Mouse (Mus musculus) embryonic facial prominence, embryonic 14.5 days (tissue): ENCODE results near the gene Suco. TPM values are rescaled to one million over a fixed set of nuclear protein-coding genes. Genes with fewer than 3 reads are reported as not detected.

Source experiments
- ATAC-seq: fragments of 200-750 bp; cut with Nextera tagmentation; 2 replicates; pipeline ENCODE4 v1.8.0; 2017; ENCODE audit warnings: low read depth, moderate number of reproducible peaks, moderate TSS enrichment
- DNase-seq: peaks from one replicate; pipeline ENCODE4 v3.0.0-alpha.2; 2015; ENCODE audit warnings: low spot score
- H3K27ac ChIP-seq: fragments of 300-500 bp; sonication (generic); replicated peaks from 2 replicates; pipeline ENCODE4 v1.5.1; 2014; ENCODE audit warnings: low read depth, mild to moderate bottlenecking, low read length, moderate library complexity
- H3K27me3 ChIP-seq: fragments of 300-500 bp; sonication (generic); replicated peaks from 2 replicates; pipeline ENCODE4 v1.6.1; 2014; ENCODE audit warnings: low read length; ENCODE audit not compliant: control insufficient read depth, insufficient read depth
- H3K36me3 ChIP-seq: fragments of 300-500 bp; sonication (generic); 2 replicates; pipeline ENCODE4 v1.6.1; 2014; ENCODE audit warnings: low read length, mixed read lengths; ENCODE audit not compliant: control insufficient read depth, insufficient read depth
- H3K4me1 ChIP-seq: fragments of 300-500 bp; sonication (generic); 2 replicates; pipeline ENCODE4 v1.6.1; 2014; ENCODE audit warnings: antibody characterized with exemption, low read length; ENCODE audit not compliant: control insufficient read depth, insufficient read depth
- H3K4me2 ChIP-seq: fragments of 300-500 bp; sonication (generic); 2 replicates; pipeline ENCODE4 v1.6.1; 2014; ENCODE audit warnings: low read depth, mild to moderate bottlenecking, low read length, moderate library complexity, mixed read lengths
- H3K4me3 ChIP-seq: fragments of 300-500 bp; sonication (generic); 2 replicates; pipeline ENCODE4 v1.5.1; 2014; ENCODE audit warnings: low read depth, mild to moderate bottlenecking, low read length
- H3K9ac ChIP-seq: fragments of 300-500 bp; sonication (generic); 2 replicates; pipeline ENCODE4 v1.6.1; 2014; ENCODE audit warnings: low read depth, mild to moderate bottlenecking, low read length, moderate library complexity, mixed read lengths
- H3K9me3 ChIP-seq: fragments of 300-500 bp; sonication (generic); 2 replicates; pipeline ENCODE4 v1.6.1; 2016; ENCODE audit warnings: low read length; ENCODE audit not compliant: control insufficient read depth
- WGBS: fragments of 180-500 bp; shearing (Covaris S2); extraction: QIAGEN DNeasy Blood & Tissue Kit; methylation state at CpG from one replicate; pipeline ENCODE4 v1.1.7; 2014; 5-methylcytosine and 5-hydroxymethylcytosine counted together
- polyA plus RNA-seq: library from polyadenylated mRNA; unstranded; fragments of >200 nt; fragmentation: Nextera tagmentation; extraction: Ambion mirVana; gene quantifications from 2 replicates; pipeline ENCODE4 v1.2.1, GENCODE M21; 2014

Suco gene
- 27.6 and 28.7 TPM in 2 replicates for polyA plus RNA-seq

DNA sequence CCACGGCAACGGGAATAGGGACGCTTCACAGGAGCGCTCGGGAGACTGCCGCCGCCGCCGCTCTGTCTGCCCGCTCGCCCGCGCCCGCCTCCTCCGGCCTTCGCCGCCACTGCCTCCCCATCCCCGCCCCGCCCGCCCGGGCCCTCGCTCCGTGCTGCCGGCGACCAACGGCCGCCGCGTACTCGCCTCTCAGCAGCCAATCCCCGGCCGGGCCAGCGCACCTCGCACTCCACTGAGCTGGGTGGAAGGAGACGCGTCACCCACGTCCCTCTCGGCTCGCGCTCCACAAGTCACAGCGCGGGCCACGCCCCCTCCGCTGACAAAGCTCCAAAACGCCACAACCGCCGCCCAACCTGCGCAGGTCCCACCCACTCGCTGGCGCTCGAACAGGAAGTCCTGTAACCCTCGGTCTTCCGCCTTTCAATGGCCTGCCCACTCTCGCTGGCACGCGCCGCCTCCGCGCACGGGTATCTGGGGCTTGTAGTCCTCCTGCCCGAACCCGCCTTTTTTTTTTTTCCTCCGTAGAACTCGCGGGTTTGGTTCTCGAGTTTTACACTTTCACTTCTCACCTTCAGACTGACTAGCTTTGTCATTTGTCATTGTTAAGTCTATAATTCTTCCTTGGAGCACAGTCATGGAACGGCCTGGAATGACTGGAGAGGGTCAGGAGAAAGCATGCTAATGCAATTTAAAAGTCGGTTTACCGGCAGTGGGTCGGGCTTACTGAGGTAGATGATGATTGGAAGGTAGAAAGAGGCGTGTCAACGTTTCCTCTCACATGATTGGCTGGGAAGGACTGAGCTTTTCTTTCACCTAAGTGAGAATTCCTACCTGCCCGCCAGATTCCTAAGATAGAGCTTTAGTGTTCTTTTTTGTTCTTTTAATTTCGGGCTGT is at the start of gene Suco:
Gene Suco (minus strand): TSS at position 130 of the 895 bp plus-strand sequence.
- H3K9ac ChIP-seq: peak within 1 kb of the TSS; percentile 92
- H3K27ac ChIP-seq: peak within 1 kb of the TSS; percentile 98
- peak; percentile 99 for ATAC-seq
- peak; percentile 100 for DNase-seq
- H3K36me3 ChIP-seq: no peaks in the 10 kb centered on the region
- peak within 1 kb of the TSS; percentile 87 for H3K4me3 ChIP-seq
- H3K4me2 ChIP-seq: peak within 1 kb of the TSS; percentile 87
- no peaks in the 10 kb centered on the region for H3K9me3 ChIP-seq
- 0% methylated on average over 24 of the region's 74 CpGs for WGBS
- no peaks in the 10 kb centered on the region for H3K27me3 ChIP-seq
- peaks cover 20% of the 10 kb centered on the region for H3K4me1 ChIP-seq

GRCm38 (mm10) chr1:161925281-161925805 is 48.9 kb upstream of the Suco start:
- H3K36me3 ChIP-seq: no peaks in the 10 kb centered on the region
- no peak overlapping the region for H3K27ac ChIP-seq
- no peak overlapping the region for H3K4me2 ChIP-seq
- no peak overlapping the region for H3K9ac ChIP-seq
- DNase-seq (peak; percentile 23), ATAC-seq (no peak)
- no peaks in the 10 kb centered on the region for H3K9me3 ChIP-seq
- 82% methylated on average over 13 of the region's 13 CpGs for WGBS
- no peak overlapping the region for H3K4me3 ChIP-seq
- H3K27me3 ChIP-seq: no peaks in the 10 kb centered on the region
- no peaks in the 10 kb centered on the region for H3K4me1 ChIP-seq

- H3K4me1 ChIP-seq: no peaks in the 10 kb centered on the region
- no peak overlapping the region for H3K27ac ChIP-seq
- ATAC-seq (no peak), DNase-seq (no peak)
- WGBS: 68% methylated on average over 3 of the region's 3 CpGs
- no peak overlapping the region for H3K9ac ChIP-seq
- no peaks in the 10 kb centered on the region for H3K9me3 ChIP-seq
- no peaks in the 10 kb centered on the region for H3K36me3 ChIP-seq
- no peak overlapping the region for H3K4me2 ChIP-seq
- no peak overlapping the region for H3K4me3 ChIP-seq
- H3K27me3 ChIP-seq: no peaks in the 10 kb centered on the region
Observed at GRCm38 (mm10) chr1:161924321-161924720, 47.8 kb upstream of the Suco start.

DNA sequence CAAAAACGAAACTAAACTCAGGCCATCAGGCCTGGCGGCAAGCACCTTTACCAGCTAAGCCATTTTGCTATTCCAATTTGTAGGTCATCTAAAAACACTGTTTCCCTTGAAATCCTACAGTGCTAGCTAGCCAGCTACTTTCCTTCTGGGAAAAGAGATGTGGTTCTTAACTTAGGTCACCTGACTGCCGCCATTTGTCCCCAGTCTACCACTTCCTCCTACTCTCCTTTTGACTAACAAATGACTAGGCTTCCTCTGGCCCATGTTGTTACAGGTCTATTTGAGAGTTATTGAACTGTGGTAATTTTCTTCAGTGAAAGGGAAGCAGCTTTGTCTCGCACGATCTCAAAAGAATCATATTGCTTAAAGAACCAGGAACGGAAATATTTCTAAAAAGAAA is 45.4 kb upstream of the Suco start:
- DNase-seq (no peak), ATAC-seq (no peak)
- Histone ChIP-seq H3K27me3 (no peaks in the 10 kb centered on the region), H3K36me3 (no peaks in the 10 kb centered on the region), H3K4me1 (peaks cover 7% of the 10 kb centered on the region), H3K9ac (no peak overlapping the region), H3K4me3 (no peak overlapping the region), H3K4me2 (no peak overlapping the region), H3K9me3 (no peaks in the 10 kb centered on the region), H3K27ac (no peak overlapping the region)
- WGBS: 82% methylated on average over 6 of the region's 6 CpGs

- DNase-seq: no peak
- Histone ChIP-seq H3K36me3 (no peaks in the 10 kb centered on the region), H3K27ac (no peak overlapping the region), H3K9me3 (no peaks in the 10 kb centered on the region), H3K27me3 (no peaks in the 10 kb centered on the region), H3K9ac (no peak overlapping the region), H3K4me2 (no peak overlapping the region), H3K4me3 (no peak overlapping the region), H3K4me1 (peaks cover 7% of the 10 kb centered on the region)
- no peak for ATAC-seq
- 69% methylated on average over 9 of the region's 9 CpGs for WGBS
Observed at GRCm38 (mm10) chr1:161920475-161921454, 44.3 kb upstream of the Suco start.

GRCm38 (mm10) chr1:161919594-161919993 is 43.1 kb upstream of the Suco start:
- H3K9me3 ChIP-seq: no peaks in the 10 kb centered on the region
- no peak overlapping the region for H3K9ac ChIP-seq
- no peaks in the 10 kb centered on the region for H3K36me3 ChIP-seq
- ATAC-seq (no peak), DNase-seq (no peak)
- H3K27ac ChIP-seq: no peak overlapping the region
- peaks cover 7% of the 10 kb centered on the region for H3K4me1 ChIP-seq
- 91% methylated on average over 2 of the region's 2 CpGs for WGBS
- H3K4me2 ChIP-seq: no peak overlapping the region
- H3K27me3 ChIP-seq: no peaks in the 10 kb centered on the region
- H3K4me3 ChIP-seq: no peak overlapping the region

- 34% methylated on average over 7 of the region's 7 CpGs for WGBS
- no peak overlapping the region for H3K27ac ChIP-seq
- peak; percentile 66 for DNase-seq
Observed at GRCm38 (mm10) chr1:161918682-161919372, 42.3 kb upstream of the Suco start.

More at GRCm38 (mm10) chr1:161918682-161919372, 42.3 kb upstream of the Suco start:
- H3K9ac ChIP-seq: no peak overlapping the region
- no peaks in the 10 kb centered on the region for H3K36me3 ChIP-seq
- ATAC-seq: peak; percentile 82
- no peaks in the 10 kb centered on the region for H3K27me3 ChIP-seq
- no peak overlapping the region for H3K4me3 ChIP-seq
- H3K9me3 ChIP-seq: no peaks in the 10 kb centered on the region
- H3K4me2 ChIP-seq: peak overlapping the region; percentile 12; the same call in 1 of the 2 replicates
- peaks cover 7% of the 10 kb centered on the region for H3K4me1 ChIP-seq
